Mouse (Mus musculus): Measurements from ENCODE around the gene Pkp2.
"Not testable (repeated sequence)": the region's sequence is repeated elsewhere in the genome, so short reads cannot be mapped to it uniquely, and the experiment has no call there.

Pkp2 gene

DNA sequence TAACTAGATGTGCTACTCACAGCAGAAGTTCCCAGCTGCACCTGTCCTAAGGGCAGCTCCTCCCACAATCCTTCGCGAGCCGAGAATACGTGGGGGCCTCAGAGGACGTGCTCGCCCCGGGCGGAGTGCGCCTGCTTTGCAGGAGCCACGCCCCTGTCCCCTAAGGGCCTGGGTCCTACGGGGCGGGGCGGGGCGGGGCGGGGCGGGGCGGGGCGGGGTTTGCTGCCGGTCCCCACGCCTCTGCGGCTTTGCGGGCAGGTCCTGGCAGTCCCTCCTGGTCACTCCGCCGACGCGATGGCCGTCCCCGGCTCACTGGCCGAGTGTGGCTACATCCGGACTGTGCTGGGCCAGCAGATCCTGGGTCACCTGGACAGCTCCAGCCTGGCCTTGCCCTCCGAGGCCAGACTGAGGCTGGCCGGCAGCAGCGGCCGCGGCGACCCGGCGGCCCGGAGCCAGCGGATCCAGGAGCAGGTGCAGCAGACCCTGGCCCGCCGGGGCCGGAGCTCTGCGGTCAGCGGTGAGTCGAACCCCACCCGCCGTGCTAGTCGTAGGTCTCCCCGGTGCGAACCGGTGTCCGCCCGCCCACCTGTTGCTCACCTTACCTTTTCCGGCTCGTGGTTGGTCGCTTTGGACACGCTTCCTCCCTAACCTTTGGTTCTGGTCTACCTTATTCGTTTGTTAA, at the start of gene Pkp2:
Gene Pkp2 (plus strand): TSS at position 240 of the 682 bp plus-strand sequence.
- peak in 1 of 2 experiments; percentile 5 for DNase-seq (ENCODE audit: low spot score in 2 of 2)

GRCm38 (mm10) chr16:16197374-16197773, 15.7 kb upstream of the Pkp2 start:
- no peak for DNase-seq (ENCODE audit: low spot score in 2 of 2)

GRCm38 (mm10) chr16:16201991-16202390, 11.1 kb upstream of the Pkp2 start:
- not testable (repeated sequence) for DNase-seq (ENCODE audit: low spot score in 2 of 2)

GRCm38 (mm10) chr16:16204648-16205047, 8.5 kb upstream of the Pkp2 start:
- no peak for DNase-seq (ENCODE audit: low spot score in 2 of 2)

- no peak for DNase-seq (ENCODE audit: low spot score in 2 of 2)
These were observed 417 bp upstream of the Pkp2 start for GRCm38 (mm10) chr16:16212723-16213078.

- DNase-seq (ENCODE audit: low spot score in 2 of 2), result no peak
These were observed 715 bp downstream of the Pkp2 start for GRCm38 (mm10) chr16:16213761-16214305.

DNA sequence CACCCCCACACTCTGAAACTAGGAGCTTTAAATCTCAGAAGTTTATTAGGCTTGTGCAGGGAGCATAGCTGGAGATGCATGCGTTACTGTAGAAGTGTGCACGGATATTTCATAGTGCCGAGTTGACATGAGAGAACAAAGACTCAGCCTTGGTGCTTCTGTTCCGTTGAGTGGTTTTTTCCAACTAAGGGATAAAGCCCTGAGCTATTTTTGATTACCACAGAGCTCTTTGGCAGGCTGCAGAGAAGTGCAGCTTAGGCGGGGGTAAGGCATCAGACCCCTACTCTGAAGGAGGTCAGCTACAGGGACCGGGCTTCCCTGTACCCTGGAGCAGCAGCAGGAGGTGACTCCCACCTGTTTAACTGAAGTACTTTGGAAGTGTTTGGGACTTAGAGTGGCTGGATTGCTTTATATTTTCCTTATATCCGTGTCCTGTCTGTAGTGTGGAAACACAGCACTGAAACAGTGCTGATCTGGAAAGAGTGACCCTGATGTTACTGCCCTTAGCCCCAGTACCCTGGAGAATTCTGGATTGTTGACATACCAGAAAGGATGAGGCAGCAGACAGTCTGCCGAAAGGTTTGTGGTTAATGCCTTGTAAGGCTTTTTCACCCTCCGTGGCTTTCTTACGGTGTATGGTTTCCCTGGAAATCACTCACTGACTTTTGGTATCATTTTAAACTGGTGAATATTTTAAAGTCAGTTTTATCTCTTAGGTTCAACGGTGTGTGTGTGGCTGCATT, 2.7 kb downstream of the Pkp2 start:
- no peak for DNase-seq (ENCODE audit: low spot score in 2 of 2)

DNA sequence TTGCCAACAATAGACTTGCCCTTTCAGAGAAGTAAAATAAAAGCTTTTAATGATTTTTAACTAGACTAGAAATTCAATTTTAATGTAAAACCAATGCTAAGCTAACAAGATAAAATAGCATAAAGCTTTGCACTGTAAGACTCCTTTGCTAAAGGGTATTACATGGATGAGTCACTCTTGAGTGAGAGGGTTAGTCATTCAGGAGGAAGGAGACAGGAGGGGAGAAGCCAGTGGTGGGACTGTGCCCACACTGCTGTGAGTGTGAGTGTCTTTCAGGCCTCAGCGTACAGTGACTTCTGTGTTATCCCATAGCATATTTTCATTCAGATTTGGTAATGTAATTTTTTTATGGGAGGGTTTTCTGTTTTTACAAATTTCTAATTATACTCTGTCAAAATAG, 3.8 kb downstream of the Pkp2 start:
- DNase-seq (ENCODE audit: low spot score in 2 of 2), result no peak

DNA sequence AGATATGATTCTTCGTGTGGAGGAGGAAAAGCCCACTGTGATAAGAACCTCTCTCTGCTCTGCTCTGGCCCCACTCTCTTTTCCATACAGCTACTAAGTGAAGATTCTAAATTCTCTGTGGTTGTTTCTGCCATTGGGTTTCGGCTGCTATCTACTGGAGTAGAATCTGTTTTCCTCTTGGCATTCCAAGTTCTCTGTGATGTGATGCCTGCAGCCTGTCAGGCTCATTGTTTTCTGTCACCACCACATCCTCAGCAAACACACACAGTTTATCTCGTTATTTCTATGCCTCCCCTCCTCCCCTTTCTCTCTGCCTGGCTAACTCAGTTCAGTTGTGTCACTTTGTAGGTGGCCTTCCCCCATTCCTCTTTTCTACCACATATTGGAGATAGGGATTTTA, 6.7 kb downstream of the Pkp2 start:
- no peak for DNase-seq (ENCODE audit: low spot score in 2 of 2)

DNA sequence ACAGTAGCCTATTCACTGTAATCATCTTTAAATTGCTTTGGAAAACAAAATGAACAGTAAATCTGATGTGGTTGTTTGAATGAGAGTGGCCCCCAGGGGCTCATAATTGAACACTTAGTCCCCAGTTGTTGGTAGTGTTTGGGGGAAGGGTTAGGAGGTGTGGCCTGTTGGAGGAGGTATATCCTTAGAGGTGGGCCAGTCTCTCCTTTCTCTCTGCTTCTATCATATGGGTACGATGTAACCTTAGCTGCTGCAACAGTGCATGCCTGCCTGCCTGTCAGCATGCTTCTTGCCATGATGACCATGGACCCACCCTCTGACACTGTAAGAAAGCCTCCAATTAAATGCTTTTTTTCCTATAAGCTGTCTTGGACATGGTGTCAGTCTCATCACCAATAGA, 9.5 kb downstream of the Pkp2 start:
- no peak for DNase-seq (ENCODE audit: low spot score in 2 of 2)

GRCm38 (mm10) chr16:16224506-16224924, 11.4 kb downstream of the Pkp2 start:
- DNase-seq (ENCODE audit: low spot score in 2 of 2), result no peak

DNA sequence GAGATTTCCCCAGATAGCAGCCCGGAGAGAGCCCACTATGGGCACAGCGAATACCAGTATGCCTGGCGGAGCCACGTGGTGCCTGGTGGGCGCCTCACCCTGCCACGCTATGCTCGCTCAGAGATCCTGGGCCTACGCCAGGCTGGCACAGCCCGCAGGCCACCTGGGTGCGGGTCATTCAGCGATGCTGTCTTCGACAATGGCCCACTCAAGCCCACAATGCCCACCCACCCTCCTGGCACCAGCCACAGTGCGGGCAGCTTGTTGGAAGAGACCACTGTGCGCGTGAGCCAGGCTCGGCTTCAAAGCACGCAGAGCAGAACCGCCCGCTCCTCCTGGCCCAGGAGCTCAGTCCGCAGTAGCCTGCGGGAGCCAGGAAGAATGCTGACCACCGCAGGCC, 12.7 kb downstream of the Pkp2 start:
- no peak for DNase-seq (ENCODE audit: low spot score in 2 of 2)

- DNase-seq (ENCODE audit: low spot score in 2 of 2), result no peak
These were observed 17.3 kb downstream of the Pkp2 start for GRCm38 (mm10) chr16:16230439-16230838.

- no peak for DNase-seq (ENCODE audit: low spot score in 2 of 2)
These were observed 20.8 kb downstream of the Pkp2 start for GRCm38 (mm10) chr16:16233919-16234318.

- not testable (repeated sequence) for DNase-seq (ENCODE audit: low spot score in 2 of 2)
These were observed 23.6 kb downstream of the Pkp2 start for GRCm38 (mm10) chr16:16236681-16237080.

DNA sequence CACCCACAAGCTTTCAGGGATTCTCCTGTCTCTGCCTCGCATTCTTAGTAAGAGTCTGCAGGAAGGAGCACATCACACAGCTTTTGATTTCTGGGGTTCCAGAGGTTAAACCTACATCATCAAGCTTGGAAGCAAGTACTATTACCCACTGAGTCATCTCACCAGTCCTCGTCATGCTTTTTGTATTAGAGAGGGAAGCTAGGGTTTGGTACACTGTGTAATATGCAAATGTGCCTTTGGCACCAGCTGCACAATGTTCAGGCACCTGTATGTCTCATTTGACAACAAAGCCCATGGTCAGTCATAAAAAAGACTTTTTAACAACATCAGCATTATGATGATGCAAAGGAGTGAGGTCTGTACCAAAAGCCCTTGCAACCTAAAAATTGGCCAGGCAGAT, 25.2 kb downstream of the Pkp2 start:
- no peak for DNase-seq (ENCODE audit: low spot score in 2 of 2)

DNA sequence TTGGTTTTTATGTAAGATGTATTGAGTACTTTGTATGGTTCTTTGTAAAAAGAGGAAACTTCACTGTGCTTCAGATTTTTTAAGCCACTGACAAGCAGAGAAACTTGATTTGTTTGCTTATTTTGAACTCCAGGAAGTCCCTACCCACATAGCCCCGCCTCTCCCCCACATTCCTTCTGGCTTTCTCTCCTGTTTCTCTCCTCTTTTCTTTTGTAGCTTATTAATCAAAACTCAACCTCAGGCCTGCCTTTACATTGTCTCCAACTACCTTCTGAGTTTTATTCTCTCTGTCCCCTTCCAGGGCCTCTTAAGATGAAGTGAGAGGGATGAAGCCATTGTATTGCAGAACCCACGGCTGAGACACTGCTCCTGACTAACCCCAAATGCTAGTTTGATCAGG, 31.6 kb downstream of the Pkp2 start:
- DNase-seq (ENCODE audit: low spot score in 2 of 2), result no peak

DNA sequence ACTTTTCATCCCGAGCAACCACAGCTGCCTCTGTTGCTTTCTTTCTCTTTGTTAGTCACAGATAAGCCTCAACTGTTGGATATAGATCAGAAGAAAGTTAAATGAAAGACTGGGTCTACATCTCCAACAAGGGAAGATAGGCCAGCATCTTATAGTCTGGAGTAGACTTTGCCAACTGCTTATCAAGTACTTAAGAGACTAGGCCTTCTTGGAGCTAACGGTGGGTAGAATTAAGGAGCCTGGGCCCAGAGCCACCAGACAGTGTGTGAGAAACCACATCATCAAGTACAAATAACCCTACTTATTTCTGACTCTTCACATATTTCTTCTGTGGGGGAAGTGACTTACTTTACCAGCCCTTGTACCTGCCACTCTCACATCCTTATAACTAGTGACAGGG, 37.4 kb downstream of the Pkp2 start:
- no peak for DNase-seq (ENCODE audit: low spot score in 2 of 2)

GRCm38 (mm10) chr16:16253326-16254074, 40.4 kb downstream of the Pkp2 start:
- DNase-seq (ENCODE audit: low spot score in 2 of 2), result no peak

DNA sequence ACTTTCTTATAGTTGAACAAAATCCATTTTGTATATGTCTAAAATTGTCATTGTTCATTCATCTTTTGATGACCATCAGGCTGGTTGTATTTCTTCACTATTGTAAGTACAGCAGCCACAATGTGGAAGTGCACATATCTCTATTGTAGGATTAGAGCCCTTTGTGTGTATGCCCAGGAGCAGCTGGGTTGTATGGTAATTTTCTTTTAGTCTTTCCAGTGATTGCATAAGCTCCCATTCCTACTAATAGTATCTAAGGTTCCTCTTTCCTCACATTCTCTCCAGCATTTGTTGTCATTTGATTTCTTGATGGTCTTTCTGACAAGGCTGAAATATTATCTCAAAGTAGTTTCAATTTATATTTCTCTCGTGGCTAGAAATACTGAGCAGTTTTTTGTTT, 42.1 kb downstream of the Pkp2 start:
- no peak for DNase-seq (ENCODE audit: low spot score in 2 of 2)

DNA sequence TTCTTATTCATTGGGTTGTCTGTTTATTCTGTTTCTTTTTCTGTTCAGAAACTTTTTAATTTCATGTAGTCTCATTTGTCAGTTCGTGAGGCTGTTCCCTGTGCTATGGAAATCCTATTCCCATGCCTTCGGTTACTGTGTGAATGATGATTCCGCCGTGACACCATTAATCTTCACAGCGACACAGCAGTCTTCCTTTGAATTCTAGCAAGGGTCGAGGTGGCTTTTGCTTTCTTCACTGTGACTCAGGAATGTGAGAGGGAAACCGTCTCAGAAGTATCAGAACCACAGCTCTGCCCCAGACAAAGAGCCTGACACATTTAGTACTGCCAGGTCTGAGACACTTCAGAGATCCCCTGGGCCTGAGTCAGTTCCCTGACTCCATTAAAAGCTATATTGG, 42.8 kb downstream of the Pkp2 start:
- DNase-seq (ENCODE audit: low spot score in 2 of 2), result no peak

- DNase-seq (ENCODE audit: low spot score in 2 of 2), result no peak
These were observed 43.6 kb downstream of the Pkp2 start for GRCm38 (mm10) chr16:16256672-16257071.
